Mouse (Mus musculus) heart, adult 11 months (tissue): ENCODE measurements around the gene Ccna1.
A peak's percentile ranks its signal among the peaks of the same experiment; 100 is the strongest.

Experiments used
- DNase-seq: peaks from one replicate; pipeline ENCODE4 v3.0.0; 2022

The Ccna1 gene

DNA sequence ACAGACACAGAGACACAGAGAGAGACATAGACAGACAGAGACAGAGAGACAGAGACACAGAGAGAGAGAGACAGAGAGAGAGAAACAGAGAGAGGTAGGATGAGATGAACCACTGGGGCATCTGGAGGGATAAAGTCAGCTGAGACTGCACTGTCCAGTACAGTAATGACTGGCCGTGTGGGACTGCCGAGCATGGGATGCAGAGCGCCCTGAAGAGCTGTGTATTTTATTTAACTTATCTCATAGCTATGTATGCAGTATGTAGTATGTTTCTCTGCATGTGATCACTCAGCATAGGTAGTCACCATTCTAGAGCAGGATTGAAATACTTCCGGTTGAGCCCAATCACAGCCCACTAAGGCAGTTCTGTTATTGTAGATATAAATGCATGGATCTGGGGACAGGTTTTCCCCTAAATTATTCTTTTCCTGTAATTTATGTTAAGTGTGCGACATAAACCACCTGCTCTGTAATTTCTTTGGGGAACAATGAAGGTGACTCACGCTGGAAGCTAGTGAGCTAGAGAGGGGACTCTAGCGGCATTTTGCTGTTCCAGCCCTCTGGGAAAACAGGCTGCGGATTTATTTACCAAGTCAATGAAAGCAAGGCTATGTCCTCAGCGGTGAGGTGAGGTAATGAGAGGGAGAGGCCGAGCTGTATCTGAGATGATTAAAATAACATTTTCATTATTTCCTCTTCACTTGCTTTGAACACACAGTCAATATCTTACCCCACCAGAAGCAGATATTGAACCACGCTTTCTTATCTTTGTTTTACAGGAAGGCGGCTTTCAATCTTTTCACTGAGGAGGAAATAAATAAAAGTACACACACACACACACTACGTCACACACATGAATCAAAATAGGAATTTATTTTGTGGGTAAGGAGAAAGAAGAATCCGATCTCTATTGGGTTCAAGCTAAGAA is 10.7 kb upstream of the Ccna1 start:
- peak; percentile 55 for DNase-seq

- peak; percentile 94 for DNase-seq
Measured at GRCm38 (mm10) chr3:55064396-55064795, 9.1 kb upstream of the Ccna1 start.

- DNase-seq = peak; percentile 56
Measured at GRCm38 (mm10) chr3:55062653-55063052, 7.4 kb upstream of the Ccna1 start.

- peak; percentile 80 for DNase-seq
Measured at GRCm38 (mm10) chr3:55056376-55056775, 1.1 kb upstream of the Ccna1 start.

GRCm38 (mm10) chr3:55055747-55056120 is 433 bp upstream of the Ccna1 start:
- peak; percentile 80 for DNase-seq

DNA sequence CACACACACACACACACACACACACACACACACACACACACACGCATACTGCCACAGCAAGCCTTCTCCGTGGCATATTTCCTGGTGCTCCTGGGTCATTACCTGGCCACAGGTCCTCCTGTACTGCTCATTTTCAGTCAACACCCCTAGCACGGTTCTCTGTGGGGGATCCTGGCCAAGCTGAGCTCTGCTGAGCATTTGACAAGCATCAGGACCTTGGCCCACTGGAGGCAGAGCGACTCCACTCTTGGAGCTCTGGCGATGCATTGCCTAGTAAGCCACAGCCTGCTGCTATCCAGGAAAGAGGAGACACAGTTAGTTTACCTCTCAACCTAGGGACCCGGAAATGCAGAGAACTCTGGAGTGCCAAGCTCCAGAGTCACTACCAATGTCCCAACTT is 1.1 kb downstream of the Ccna1 start:
- DNase-seq = peak; percentile 77

DNA sequence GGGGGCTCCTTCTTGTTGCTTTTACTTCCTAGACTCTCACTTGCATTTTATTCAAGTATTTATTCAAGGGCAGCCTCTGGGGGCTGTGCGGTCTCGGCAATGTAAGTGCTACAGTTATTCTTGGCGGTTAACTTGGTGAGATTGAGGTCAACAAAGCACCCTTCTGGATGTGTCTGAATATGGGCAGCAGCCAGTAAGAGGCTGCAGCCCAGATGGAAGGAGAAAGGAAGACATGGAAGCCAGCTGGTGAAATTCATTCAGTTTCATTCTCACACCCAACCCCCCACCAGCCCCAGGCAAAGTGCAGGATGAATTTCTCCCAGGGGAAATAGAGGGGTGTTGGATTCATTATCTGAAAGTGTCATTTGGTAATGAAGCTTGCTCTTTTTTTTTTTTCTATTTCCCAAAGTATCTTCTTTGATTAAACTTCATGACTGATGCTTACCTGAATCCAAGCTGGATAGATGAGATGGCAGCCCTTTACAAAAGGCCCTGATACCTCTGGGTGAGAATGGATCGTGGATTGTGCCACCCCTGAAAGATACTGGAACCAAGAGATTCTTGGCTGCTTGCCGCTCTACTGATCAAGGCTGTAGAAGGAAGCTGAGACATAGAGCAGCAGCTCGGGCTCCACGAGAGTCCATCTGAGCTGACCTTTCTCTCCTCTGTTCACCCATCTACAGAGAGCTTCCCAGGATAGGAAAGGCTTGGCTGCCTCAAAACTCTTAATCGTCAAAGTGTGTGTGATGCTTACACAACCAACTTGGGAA is 10.5 kb downstream of the Ccna1 start:
- DNase-seq = peak; percentile 94

GRCm38 (mm10) chr3:55037608-55038007 is 17.7 kb downstream of the Ccna1 start:
- peak; percentile 78 for DNase-seq

- peak; percentile 82 for DNase-seq
Measured at GRCm38 (mm10) chr3:55027271-55027840, 27.9 kb downstream of the Ccna1 start.

- peak; percentile 6 for DNase-seq
Measured at GRCm38 (mm10) chr3:55025502-55025901, 29.8 kb downstream of the Ccna1 start.

DNA sequence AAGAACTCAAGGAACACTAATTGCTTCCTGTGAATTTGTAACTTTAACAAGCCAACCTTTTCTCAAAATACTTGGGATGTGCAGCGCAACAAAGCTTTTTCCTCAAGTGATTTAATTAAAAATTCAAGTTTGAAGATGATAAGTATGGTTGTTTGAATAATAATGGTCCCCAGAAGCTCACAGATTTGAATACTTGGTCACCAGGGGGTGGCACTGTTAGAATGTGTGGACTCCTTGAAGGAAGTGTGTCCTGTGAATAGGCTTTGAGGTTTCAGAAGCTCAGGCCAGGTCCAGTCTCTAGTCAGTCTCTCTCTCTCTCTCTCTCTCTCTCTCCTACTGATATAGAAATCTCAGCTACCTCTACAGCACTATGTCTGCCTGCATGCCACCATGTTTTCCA is 32.0 kb downstream of the Ccna1 start:
- peak; percentile 10 for DNase-seq

- DNase-seq = no peak
Measured at GRCm38 (mm10) chr3:55022247-55022646, 33.1 kb downstream of the Ccna1 start.

- peak; percentile 24 for DNase-seq
Measured at GRCm38 (mm10) chr3:55012536-55012935, 42.8 kb downstream of the Ccna1 start.

- DNase-seq = peak; percentile 9
Measured at GRCm38 (mm10) chr3:55011681-55012080, 43.6 kb downstream of the Ccna1 start.

- DNase-seq = no peak
Measured at GRCm38 (mm10) chr3:55008965-55009741, 46.1 kb downstream of the Ccna1 start.

DNA sequence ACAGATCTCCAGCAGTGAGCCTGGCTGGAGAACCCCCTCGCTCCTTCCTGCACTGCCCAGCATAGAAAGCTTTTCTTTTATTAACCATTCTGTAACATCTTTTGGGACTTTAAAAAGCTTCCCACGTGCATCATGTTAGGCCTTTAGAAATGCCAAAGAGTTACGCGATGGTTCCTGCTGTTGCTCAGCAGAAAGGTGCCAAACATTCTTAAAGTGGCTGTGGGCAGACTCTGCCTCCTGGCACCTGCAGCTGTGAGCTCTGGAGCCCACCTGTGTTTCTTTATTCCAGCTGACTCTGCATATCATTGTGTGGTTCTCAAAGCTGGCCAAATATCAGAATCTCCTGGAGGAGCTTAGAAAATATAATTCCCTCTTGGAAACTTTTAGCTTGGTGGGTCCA is 51.3 kb downstream of the Ccna1 start:
- no peak for DNase-seq

- no peak for DNase-seq
Measured at GRCm38 (mm10) chr3:55001677-55002076, 53.6 kb downstream of the Ccna1 start.
